Mouse (Mus musculus) lung, adult 2 months (tissue): ENCODE results near the gene Galnt18. TPM values are rescaled to one million over a fixed set of nuclear protein-coding genes. Genes with fewer than 3 reads are reported as not detected.

ENCODE experiments used
- DNase-seq: peaks from one replicate; pipeline ENCODE4 v3.0.0; 2022
- H3K4me1 ChIP-seq: fragments of 200-500 bp; 2 replicates; pipeline ENCODE4 v1.6.1; 2011; ENCODE audit warnings: low read length; ENCODE audit not compliant: control insufficient read depth, insufficient read depth
- H3K4me3 ChIP-seq: fragments of 200-500 bp; replicated peaks from 2 replicates; pipeline ENCODE3; 2011; ENCODE audit warnings: low read depth, mild to moderate bottlenecking, control low read depth, low read length; ENCODE audit errors: extremely low read depth
- CTCF ChIP-seq: fragments of 200-500 bp; IDR thresholded peaks from 2 replicates; pipeline ENCODE4 v1.5.1; 2011; ENCODE audit warnings: mild to moderate bottlenecking, low read length, control low read depth; ENCODE audit not compliant: insufficient read depth
- POLR2A ChIP-seq: fragments of 200-500 bp; IDR thresholded peaks from 2 replicates; pipeline ENCODE4 v1.6.1; 2011; ENCODE audit warnings: low read depth, mild to moderate bottlenecking, control low read depth, low read length, borderline replicate concordance; ENCODE audit errors: extremely low read depth
- WGBS: fragments of 180-500 bp; shearing (Covaris S2); methylation state at CpG from one replicate; pipeline ENCODE4 v1.1.7; 2018; 5-methylcytosine and 5-hydroxymethylcytosine counted together
- polyA plus RNA-seq: library from polyadenylated mRNA; depleted of rRNA; stranded (reverse); fragments of >200 nt; gene quantifications from 2 replicates; pipeline ENCODE4 v1.2.3, GENCODE M21; 2012

The Galnt18 gene
- polyA plus RNA-seq, 1 experiment = 142 TPM

DNA sequence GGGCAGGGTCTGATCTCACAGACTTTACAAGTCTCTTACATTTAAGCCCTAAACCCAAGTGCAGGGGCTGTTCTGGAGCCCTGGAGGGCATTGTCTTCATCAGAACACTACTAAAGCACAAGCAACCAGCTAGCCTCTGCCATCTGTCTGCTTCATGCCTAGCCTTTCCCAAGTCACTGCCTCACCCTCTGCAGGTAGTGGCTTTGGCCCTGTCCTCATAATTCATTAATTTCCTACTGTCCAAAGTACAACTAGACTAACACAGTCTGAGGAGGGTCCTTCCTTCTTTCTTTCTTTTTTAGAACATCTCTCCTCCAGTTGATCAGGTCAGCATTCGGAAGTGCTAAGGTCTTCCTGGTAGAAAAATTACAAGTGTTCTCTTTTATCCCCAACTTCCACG is 2.6 kb downstream of the Galnt18 start:
- peak overlapping the region; percentile 50 for H3K4me3 ChIP-seq
- peaks cover 16% of the 10 kb centered on the region for H3K4me1 ChIP-seq
- TF ChIP-seq POLR2A (no peak), CTCF (no peak)
- DNase-seq = no peak
- 46% methylated on average over 2 of the region's 2 CpGs for WGBS

DNA sequence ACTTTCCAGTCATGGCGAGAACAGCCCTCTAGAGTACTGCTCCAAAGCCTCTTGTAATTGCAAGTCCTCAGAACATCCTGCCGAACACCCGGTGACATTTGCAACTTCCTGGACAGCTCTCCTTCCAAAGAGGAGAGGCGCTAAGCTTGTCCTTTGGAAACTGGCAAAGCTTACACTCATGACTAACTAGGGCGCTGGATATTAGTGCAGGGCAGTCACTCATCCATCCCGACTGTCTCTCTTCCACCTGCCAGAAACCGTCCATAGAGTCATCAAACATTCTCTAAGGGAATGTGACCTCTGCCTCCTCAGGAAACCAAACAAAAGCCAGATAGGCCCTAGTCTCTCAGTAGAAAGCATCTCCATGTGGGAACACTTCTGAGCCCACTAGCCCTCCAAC is 3.6 kb downstream of the Galnt18 start:
- no peak overlapping the region for H3K4me3 ChIP-seq
- peaks cover 18% of the 10 kb centered on the region for H3K4me1 ChIP-seq
- no peak for TF ChIP-seq POLR2A
- no peak for TF ChIP-seq CTCF
- no peak for DNase-seq
- WGBS = 26% methylated on average over 7 of the region's 7 CpGs

DNA sequence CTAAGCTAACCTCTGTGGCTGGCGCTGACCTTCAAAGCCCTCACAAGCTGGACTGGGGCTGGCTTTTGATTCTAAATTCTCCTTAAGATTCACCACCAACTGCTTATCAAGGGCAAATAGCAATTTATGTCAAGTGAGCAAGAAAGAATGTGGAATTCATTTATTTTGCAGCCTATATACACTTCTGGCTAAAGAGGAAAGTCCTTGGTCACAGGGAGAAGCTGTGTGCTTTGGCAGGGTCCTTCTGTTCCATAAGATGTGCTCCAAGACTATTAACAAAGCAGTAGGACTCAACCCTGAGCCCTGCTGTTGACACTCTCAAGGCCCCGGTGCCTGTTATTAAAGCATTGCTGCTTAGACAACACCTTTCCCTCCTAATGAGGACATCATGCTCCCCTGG is 7.4 kb downstream of the Galnt18 start:
- H3K4me3 ChIP-seq = no peak overlapping the region
- DNase-seq = no peak
- TF ChIP-seq CTCF (no peak), POLR2A (no peak)
- 65% methylated on average over 2 of the region's 2 CpGs for WGBS
- H3K4me1 ChIP-seq = peaks cover 25% of the 10 kb centered on the region

DNA sequence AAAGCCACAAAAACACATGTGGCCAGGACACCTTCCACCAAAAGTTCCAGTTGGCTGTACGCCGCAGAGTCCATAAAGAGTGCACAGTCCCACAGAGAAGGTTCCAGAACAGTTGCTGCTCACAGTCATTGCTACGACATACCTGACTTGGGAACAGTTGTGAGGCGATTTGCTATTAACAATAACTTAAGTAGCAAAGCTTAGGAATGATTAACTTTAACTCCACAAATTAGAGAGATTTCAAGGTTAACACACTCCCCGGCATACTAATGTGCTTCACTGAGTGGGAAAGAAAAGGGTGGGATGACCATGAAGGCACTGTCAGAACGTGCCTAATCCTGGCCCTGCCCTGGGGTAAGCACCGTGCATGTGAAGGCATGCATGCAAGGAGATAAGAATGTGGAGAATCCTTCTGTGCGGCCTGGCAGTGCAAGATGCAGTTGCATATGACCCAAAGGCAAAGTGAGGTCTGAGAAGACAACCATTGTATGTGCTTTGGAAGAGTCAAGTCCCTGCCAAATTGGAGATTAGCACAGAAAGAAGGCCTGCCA is 8.5 kb downstream of the Galnt18 start:
- peaks cover 32% of the 10 kb centered on the region for H3K4me1 ChIP-seq
- no peak overlapping the region for H3K4me3 ChIP-seq
- TF ChIP-seq CTCF (no peak), POLR2A (no peak)
- 67% methylated on average over 8 of the region's 8 CpGs for WGBS
- DNase-seq = no peak

DNA sequence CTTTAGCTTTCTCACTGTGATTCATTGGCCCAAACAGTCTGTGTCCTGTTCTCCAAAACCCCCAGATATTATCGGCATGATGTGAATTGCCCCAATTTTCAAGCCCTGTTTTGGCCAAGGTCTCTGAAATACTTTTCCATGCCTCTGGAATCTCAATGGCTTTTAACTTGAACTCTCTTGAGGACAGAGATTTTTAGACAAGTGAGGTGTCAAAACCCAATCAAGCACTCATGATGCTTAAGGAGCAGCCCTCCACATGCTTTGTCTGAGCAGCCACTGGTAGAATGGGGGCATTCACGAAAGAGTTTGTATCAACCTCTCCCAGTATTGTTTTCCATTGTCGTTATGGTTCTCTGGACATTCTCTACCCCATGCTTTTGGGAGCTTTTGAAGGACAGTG is 9.2 kb downstream of the Galnt18 start:
- WGBS = 54% methylated on average over 3 of the region's 3 CpGs
- DNase-seq = no peak
- Histone ChIP-seq H3K4me3 (no peak overlapping the region), H3K4me1 (peaks cover 35% of the 10 kb centered on the region)
- TF ChIP-seq CTCF (no peak), POLR2A (no peak)

DNA sequence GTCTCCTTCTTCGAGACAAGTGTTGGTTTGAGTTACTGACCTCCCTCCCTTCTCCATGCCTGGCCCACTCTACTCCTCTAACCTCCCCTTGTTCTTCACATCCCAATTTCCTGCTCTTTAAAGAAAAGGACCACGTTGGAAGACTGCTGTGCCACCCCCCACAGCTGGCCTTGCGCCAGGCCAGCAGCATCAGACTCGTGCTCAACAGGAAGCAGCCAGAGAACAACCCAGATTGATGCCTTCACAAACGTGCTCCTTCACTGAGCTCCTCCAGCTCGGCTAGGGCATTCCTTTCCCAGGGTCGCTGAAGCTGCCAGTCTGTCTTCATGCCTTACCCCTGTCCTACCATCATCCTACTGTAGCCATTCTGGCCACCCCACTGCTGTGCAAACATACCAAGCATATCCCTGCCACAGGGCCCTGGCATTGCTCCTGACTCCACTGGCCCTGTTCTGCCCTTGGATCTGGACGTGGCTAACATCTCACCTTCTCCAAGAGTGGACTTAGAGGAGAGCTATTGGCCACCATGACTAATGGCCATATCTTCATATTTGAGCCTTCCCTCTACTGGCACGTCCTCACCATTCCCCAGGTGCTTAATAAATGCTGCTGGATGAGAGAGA is 13.5 kb downstream of the Galnt18 start:
- H3K4me1 ChIP-seq = peaks cover 26% of the 10 kb centered on the region
- H3K4me3 ChIP-seq = no peak overlapping the region
- no peak for DNase-seq
- 42% methylated on average over 9 of the region's 9 CpGs for WGBS
- TF ChIP-seq CTCF = no peak

DNA sequence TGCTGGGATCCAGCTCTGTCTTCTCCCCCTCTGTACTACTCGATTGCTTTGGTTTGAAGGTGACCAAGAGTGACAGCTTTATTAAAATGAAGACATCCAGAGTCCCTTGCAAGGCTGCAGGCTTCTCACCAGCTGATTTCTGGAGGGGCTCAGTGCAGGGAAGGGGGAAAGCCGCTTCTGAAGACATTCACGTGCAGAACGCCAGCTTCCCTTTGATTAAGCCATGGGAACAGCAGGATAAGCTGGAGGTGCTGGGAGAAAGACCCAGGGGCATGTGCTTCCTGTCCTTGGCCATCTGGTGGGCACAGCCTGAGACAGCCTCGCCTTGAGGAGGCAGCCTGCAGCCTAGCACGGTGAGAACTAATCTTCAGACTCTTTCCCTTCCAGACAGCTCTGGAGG is 17.0 kb downstream of the Galnt18 start:
- DNase-seq = no peak
- H3K4me1 ChIP-seq = peaks cover 24% of the 10 kb centered on the region
- TF ChIP-seq POLR2A = no peak
- TF ChIP-seq CTCF = no peak
- WGBS = 52% methylated on average over 6 of the region's 6 CpGs
- H3K4me3 ChIP-seq = no peak overlapping the region

DNA sequence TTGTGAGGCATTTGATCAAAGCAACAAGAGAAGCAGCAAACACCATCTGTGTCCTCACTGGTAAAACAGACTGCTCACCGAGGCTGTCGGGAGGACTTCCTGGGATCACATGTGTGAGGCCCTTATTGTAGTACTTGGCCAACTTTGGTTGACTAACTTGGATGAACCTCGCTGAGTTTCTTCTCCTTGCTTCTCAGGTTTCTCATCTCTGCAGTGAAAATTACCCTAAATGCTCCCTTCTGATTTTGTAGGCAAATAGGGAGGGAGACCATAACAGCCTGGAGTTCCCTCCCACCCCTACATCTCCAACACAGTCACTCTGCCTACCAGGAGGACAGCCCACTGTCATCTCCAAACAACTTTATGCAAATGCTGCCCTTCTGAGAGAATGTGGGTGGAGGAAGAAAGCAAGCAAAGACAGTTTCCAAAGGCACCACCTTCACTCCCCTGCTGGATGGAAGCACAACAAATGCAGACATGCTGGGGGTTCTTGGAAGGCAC is 31.2 kb downstream of the Galnt18 start:
- Histone ChIP-seq H3K4me1 (peaks cover 33% of the 10 kb centered on the region), H3K4me3 (no peak overlapping the region)
- DNase-seq = no peak
- WGBS = 59% methylated on average over 3 of the region's 3 CpGs
- TF ChIP-seq POLR2A (no peak), CTCF (no peak)

DNA sequence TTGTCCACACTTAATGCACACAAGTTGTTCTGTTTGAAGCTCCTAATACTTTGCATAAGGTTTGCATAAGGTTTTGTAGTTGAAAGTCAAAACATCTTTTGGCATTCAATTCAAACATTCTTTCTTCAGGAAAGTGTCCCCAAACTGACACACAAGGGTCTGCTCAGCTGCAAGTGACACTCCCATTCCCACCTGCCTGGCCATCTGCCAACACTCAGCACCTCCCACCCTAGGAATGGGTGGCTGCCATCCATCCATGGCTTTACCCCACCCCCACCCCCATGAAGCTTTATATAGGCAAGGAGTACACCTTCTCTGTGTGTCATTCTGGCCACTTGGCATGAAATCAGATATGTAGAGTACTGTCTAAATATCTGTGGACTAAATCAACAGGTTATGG is 35.0 kb downstream of the Galnt18 start:
- no peak for DNase-seq
- peaks cover 51% of the 10 kb centered on the region for H3K4me1 ChIP-seq
- H3K4me3 ChIP-seq = no peak overlapping the region
- no peak for TF ChIP-seq CTCF
- TF ChIP-seq POLR2A = no peak

DNA sequence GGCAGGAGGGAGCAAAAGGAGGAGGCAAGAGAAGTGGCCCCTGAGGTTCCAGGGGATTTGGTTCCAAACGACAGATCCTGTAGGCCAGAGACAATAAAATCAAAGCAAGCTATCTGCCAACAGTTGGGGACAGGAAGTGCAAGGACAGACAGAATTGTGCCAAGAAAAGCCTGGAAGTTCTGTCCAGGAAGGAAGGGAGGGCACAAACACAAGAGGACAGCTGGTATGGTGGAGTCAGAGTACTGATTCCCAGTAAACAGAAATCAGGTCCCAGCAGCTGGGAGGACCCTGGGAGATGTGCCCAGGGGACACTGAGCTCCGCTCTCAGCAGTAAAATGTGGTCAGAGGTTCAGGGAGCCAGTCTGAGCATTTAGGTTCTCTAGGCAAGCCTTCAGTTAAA is 38.2 kb downstream of the Galnt18 start:
- H3K4me3 ChIP-seq = no peak overlapping the region
- 28% methylated on average over 2 of the region's 2 CpGs for WGBS
- DNase-seq = no peak
- TF ChIP-seq CTCF (no peak), POLR2A (peak; percentile 32; the same call in 1 of the 2 replicates)
- H3K4me1 ChIP-seq = peaks cover 63% of the 10 kb centered on the region
